Comparison of ENCODE assay signal across 7 mouse cellular contexts in genomic region chr5:33630615-33631014, GRCm38 (mm10). TPM values are rescaled to one million over a fixed set of nuclear protein-coding genes. Genes with fewer than 3 reads are reported as not detected.
DNase-seq lines count a peak whose midpoint lies in the region; ATAC-seq and TF ChIP-seq lines count a peak whose summit lies in the region.

No protein-coding gene starts in this region.

- no peak for DNase-seq in testis, postnatal 10 days (ENCODE audit: low spot score)
- DNase-seq in forebrain, embryonic 11.5 days (ENCODE audit: low spot score) = no peak
- no peak for DNase-seq in hindbrain, postnatal 0 days (ENCODE audit: low spot score)
- DNase-seq in adrenal gland, adult 8-10 months = no peak
- no peak for DNase-seq in testis, postnatal 14 days (ENCODE audit: low spot score)

- no peak overlapping the region for H3K27ac ChIP-seq in testis, adult 2 months (ENCODE audit: control insufficient read depth, insufficient read depth, low read depth, low read length)
- no peak overlapping the region for H3K27ac ChIP-seq in forebrain, embryonic 11.5 days (ENCODE audit: low read depth, low read length)
- H3K27ac ChIP-seq in hindbrain, postnatal 0 days = 0 out of 2 replicates have a peak overlapping the region, but pooled peaks have one; percentile 86
- no peak overlapping the region for H3K27ac ChIP-seq in neural tube, embryonic 14.5 days (ENCODE audit: low read depth, low read length)

- H3K9ac ChIP-seq in forebrain, embryonic 11.5 days (ENCODE audit: low read length) = no peak overlapping the region
- peak overlapping the region; percentile 59; the same call in 1 of the 2 replicates for H3K9ac ChIP-seq in hindbrain, postnatal 0 days (replicated peaks; ENCODE audit: low read length)
- no peak overlapping the region for H3K9ac ChIP-seq in neural tube, embryonic 14.5 days (replicated peaks; ENCODE audit: low read depth, low read length)

- no peaks in the 10 kb centered on the region for H3K27me3 ChIP-seq in testis, adult 2 months (ENCODE audit: control insufficient read depth, insufficient read depth, low read length)
- H3K27me3 ChIP-seq in forebrain, embryonic 11.5 days (ENCODE audit: control insufficient read depth, insufficient read depth, low read length) = no peaks in the 10 kb centered on the region
- H3K27me3 ChIP-seq in hindbrain, postnatal 0 days (ENCODE audit: insufficient read depth, low read length) = no peaks in the 10 kb centered on the region
- H3K27me3 ChIP-seq in neural tube, embryonic 14.5 days (ENCODE audit: control insufficient read depth, insufficient read depth, low read length) = no peaks in the 10 kb centered on the region

- peak overlapping the region; percentile 90 for H3K4me2 ChIP-seq in forebrain, embryonic 11.5 days (ENCODE audit: low read depth, low read length, severe bottlenecking)
- peak overlapping the region; percentile 75 for H3K4me2 ChIP-seq in hindbrain, postnatal 0 days (ENCODE audit: low read depth, low read length)
- peak overlapping the region; percentile 69; the same call in 1 of the 2 replicates for H3K4me2 ChIP-seq in neural tube, embryonic 14.5 days (ENCODE audit: low read depth, low read length)

- ATAC-seq in forebrain, embryonic 11.5 days (replicated peaks; ENCODE audit: low FRiP score) = no peak
- no peak for ATAC-seq in hindbrain, postnatal 0 days
- ATAC-seq in neural tube, embryonic 14.5 days (ENCODE audit: low read depth) = no peak

- TF ChIP-seq POLR2A in testis, adult 2 months (IDR thresholded peaks at IDR 0.05; ENCODE audit: control insufficient read depth, low read depth, low read length) = no peak

- H3K9me3 ChIP-seq in forebrain, embryonic 11.5 days (ENCODE audit: control insufficient read depth, low read length) = no peaks in the 10 kb centered on the region
- H3K9me3 ChIP-seq in hindbrain, postnatal 0 days (ENCODE audit: low read length) = no peaks in the 10 kb centered on the region
- no peaks in the 10 kb centered on the region for H3K9me3 ChIP-seq in neural tube, embryonic 14.5 days (ENCODE audit: control insufficient read depth, low read length)

- H3K36me3 ChIP-seq in testis, adult 2 months (ENCODE audit: control insufficient read depth, insufficient read depth, low read length) = no peaks in the 10 kb centered on the region
- H3K36me3 ChIP-seq in forebrain, embryonic 11.5 days (ENCODE audit: control insufficient read depth, insufficient read depth, low read length) = no peaks in the 10 kb centered on the region
- H3K36me3 ChIP-seq in hindbrain, postnatal 0 days (ENCODE audit: insufficient read depth, low read length) = no peaks in the 10 kb centered on the region
- no peaks in the 10 kb centered on the region for H3K36me3 ChIP-seq in neural tube, embryonic 14.5 days (ENCODE audit: control insufficient read depth, insufficient read depth, low read length)

- TF ChIP-seq CTCF in testis, adult 2 months (IDR thresholded peaks at IDR 0.05; ENCODE audit: control insufficient read depth, insufficient read depth, insufficient replicate concordance, low read depth, low read length) = no peak
- no peak for TF ChIP-seq CTCF in hindbrain, postnatal 0 days (IDR thresholded peaks at IDR 0.05; ENCODE audit: low read depth)

- peaks cover 5% of the 10 kb centered on the region for H3K4me1 ChIP-seq in testis, adult 2 months (ENCODE audit: control insufficient read depth, insufficient read depth, low read length)
- no peaks in the 10 kb centered on the region; the same call in 1 of the 2 replicates for H3K4me1 ChIP-seq in forebrain, embryonic 11.5 days (replicated peaks; ENCODE audit: control insufficient read depth, insufficient read depth, low read length)
- H3K4me1 ChIP-seq in hindbrain, postnatal 0 days (ENCODE audit: insufficient read depth, low read length) = peaks cover 6% of the 10 kb centered on the region; the same call in 1 of the 2 replicates
- H3K4me1 ChIP-seq in neural tube, embryonic 14.5 days (ENCODE audit: control insufficient read depth, insufficient read depth, low read length) = peaks cover 11% of the 10 kb centered on the region

- WGBS in forebrain, embryonic 11.5 days = 82% methylated on average over 4 of the region's 4 CpGs
- 72% methylated on average over 4 of the region's 4 CpGs for WGBS in hindbrain, postnatal 0 days
- WGBS in neural tube, embryonic 14.5 days = 81% methylated on average over 4 of the region's 4 CpGs

- peak overlapping the region; percentile 92 for H3K4me3 ChIP-seq in testis, adult 2 months (ENCODE audit: control insufficient read depth, low read depth, low read length)
- H3K4me3 ChIP-seq in forebrain, embryonic 11.5 days (ENCODE audit: low read depth, low read length) = no peak overlapping the region
- peak overlapping the region; percentile 66; the same call in 1 of the 2 replicates for H3K4me3 ChIP-seq in hindbrain, postnatal 0 days (ENCODE audit: low read length)
- H3K4me3 ChIP-seq in neural tube, embryonic 14.5 days (ENCODE audit: low read depth, low read length) = peak overlapping the region; percentile 78; the same call in 1 of the 2 replicates

RNA-seq across cellular contexts. Expression of gene Gm9903, which starts 0.9 kb away (rescaled TPM):
- 23.7 and 24.9 TPM in 2 replicates for polyA plus RNA-seq in testis, adult 2 months (2012; rRNA removed)
- 0.48 and 0.55 TPM in 2 replicates for polyA plus RNA-seq in forebrain, embryonic 11.5 days (2014; fragmentation: Nextera tagmentation; extraction: Ambion mirVana)
- total RNA-seq in hindbrain, postnatal 0 days (2014; rRNA removed) = 0.89 and 2.1 TPM in 2 replicates
- polyA plus RNA-seq in hindbrain, postnatal 0 days (2015; fragmentation: Nextera tagmentation; extraction: Ambion mirVana) = 0.21 and 0.66 TPM in 2 replicates
- 0.60 and 0.89 TPM in 2 replicates for polyA plus RNA-seq in neural tube, embryonic 14.5 days (2014; fragmentation: Nextera tagmentation; extraction: Ambion mirVana)
- 1 to 10 TPM in 1 of 4 experiments, under 1 TPM in 3; 0.14 to 1.0 (median 0.62) TPM for total RNA-seq in adrenal gland, adult 8-10 months (2022)

RNA-seq across cellular contexts. Expression of gene Fam53a, which starts 1.2 kb away (rescaled TPM):
- polyA plus RNA-seq in testis, adult 2 months (2012; rRNA removed) = 16.4 and 17.6 TPM in 2 replicates
- 71.4 and 74.4 TPM in 2 replicates for polyA plus RNA-seq in forebrain, embryonic 11.5 days (2014; fragmentation: Nextera tagmentation; extraction: Ambion mirVana)
- 22.9 and 48.1 TPM in 2 replicates for total RNA-seq in hindbrain, postnatal 0 days (2014; rRNA removed)
- 26.4 and 27.6 TPM in 2 replicates for polyA plus RNA-seq in hindbrain, postnatal 0 days (2015; fragmentation: Nextera tagmentation; extraction: Ambion mirVana)
- 26.8 and 35.0 TPM in 2 replicates for polyA plus RNA-seq in neural tube, embryonic 14.5 days (2014; fragmentation: Nextera tagmentation; extraction: Ambion mirVana)
- total RNA-seq in adrenal gland, adult 8-10 months (2022) = 10 to 100 TPM; 28.1 to 40.8 (median 34.8) TPM

RNA-seq across cellular contexts. Expression of gene Slbp, which starts 21.8 kb away (rescaled TPM):
- 68.0 and 70.6 TPM in 2 replicates for polyA plus RNA-seq in testis, adult 2 months (2012; rRNA removed)
- polyA plus RNA-seq in forebrain, embryonic 11.5 days (2014; fragmentation: Nextera tagmentation; extraction: Ambion mirVana) = 295 and 321 TPM in 2 replicates
- total RNA-seq in hindbrain, postnatal 0 days (2014; rRNA removed) = 66.0 and 67.4 TPM in 2 replicates
- polyA plus RNA-seq in hindbrain, postnatal 0 days (2015; fragmentation: Nextera tagmentation; extraction: Ambion mirVana) = 128 and 132 TPM in 2 replicates
- polyA plus RNA-seq in neural tube, embryonic 14.5 days (2014; fragmentation: Nextera tagmentation; extraction: Ambion mirVana) = 116 and 118 TPM in 2 replicates
- total RNA-seq in adrenal gland, adult 8-10 months (2022) = 10 to 100 TPM; 34.0 to 42.1 (median 38.5) TPM

RNA-seq across cellular contexts. Expression of gene Tacc3, which starts 27.3 kb away (rescaled TPM):
- 42.6 and 42.8 TPM in 2 replicates for polyA plus RNA-seq in testis, adult 2 months (2012; rRNA removed)
- polyA plus RNA-seq in forebrain, embryonic 11.5 days (2014; fragmentation: Nextera tagmentation; extraction: Ambion mirVana) = 331 and 332 TPM in 2 replicates
- total RNA-seq in hindbrain, postnatal 0 days (2014; rRNA removed) = 19.2 and 30.0 TPM in 2 replicates
- polyA plus RNA-seq in hindbrain, postnatal 0 days (2015; fragmentation: Nextera tagmentation; extraction: Ambion mirVana) = 39.0 and 49.1 TPM in 2 replicates
- polyA plus RNA-seq in neural tube, embryonic 14.5 days (2014; fragmentation: Nextera tagmentation; extraction: Ambion mirVana) = 18.7 and 26.3 TPM in 2 replicates
- 1 to 10 TPM; 3.5 to 9.6 (median 6.7) TPM for total RNA-seq in adrenal gland, adult 8-10 months (2022)

RNA-seq across cellular contexts. Expression of gene Tmem129, which starts 27.6 kb away (rescaled TPM):
- 50.6 and 56.1 TPM in 2 replicates for polyA plus RNA-seq in testis, adult 2 months (2012; rRNA removed)
- 39.3 and 41.8 TPM in 2 replicates for polyA plus RNA-seq in forebrain, embryonic 11.5 days (2014; fragmentation: Nextera tagmentation; extraction: Ambion mirVana)
- total RNA-seq in hindbrain, postnatal 0 days (2014; rRNA removed) = 36.9 and 39.3 TPM in 2 replicates
- polyA plus RNA-seq in hindbrain, postnatal 0 days (2015; fragmentation: Nextera tagmentation; extraction: Ambion mirVana) = 22.0 and 23.6 TPM in 2 replicates
- polyA plus RNA-seq in neural tube, embryonic 14.5 days (2014; fragmentation: Nextera tagmentation; extraction: Ambion mirVana) = 27.4 and 27.6 TPM in 2 replicates
- 10 to 100 TPM; 28.6 to 37.7 (median 33.2) TPM for total RNA-seq in adrenal gland, adult 8-10 months (2022)

Comparison
In these comparisons a context has a peak if more than half of its experiments do, and no peak if none do; other contexts are left out.
1. RNA of gene Gm9903, which starts 0.9 kb away (polyA plus RNA-seq): 23.7 to 24.9 TPM in testis, adult 2 months; 0.60 to 0.89 TPM in neural tube, embryonic 14.5 days, 0.48 to 0.55 TPM in forebrain, embryonic 11.5 days and 0.21 to 0.66 TPM in hindbrain, postnatal 0 days; every median in the first group is over 10 times any median in the second.
2. Peak in every context shown above with its lines, with median percentiles within 50 percentile points of each other: H3K4me2 ChIP-seq.